Mouse (Mus musculus) heart, adult 8-10 months (tissue): ENCODE data around the gene Tagln. TPM values are rescaled to one million over a fixed set of nuclear protein-coding genes. Genes with fewer than 3 reads are reported as not detected.
A peak's percentile ranks its signal among the peaks of the same experiment; 100 is the strongest.

Source experiments
- DNase-seq: peaks from one replicate; pipeline ENCODE4 v3.0.0; 2022; ENCODE audit warnings: low spot score
- microRNA-seq: library from miRNA; unstranded; fragments of <30 nt; microRNA quantifications from one replicate; pipeline ENCODE4 v1.2.0, GENCODE M21; 2022
- total RNA-seq, 4 experiments: library from RNA; stranded (reverse); gene quantifications; 2 replicates each; pipeline ENCODE4 v1.2.4; 2022

The Tagln gene
- total RNA-seq, 4 experiments from 2014 or later: 33.4 to 69.1 (median 50.0) TPM

- peak; percentile 19 for DNase-seq
These were observed 28.8 kb downstream of the Tagln start for GRCm38 (mm10) chr9:45907078-45907428.

GRCm38 (mm10) chr9:45906355-45907077 is 29.3 kb downstream of the Tagln start, which contains the start of the genes Pcsk7 and Rnf214:
Gene Pcsk7, plus strand, starts transcription at chr9:45906497.
Gene Rnf214, minus strand, starts transcription at chr9:45906911.
- DNase-seq: peak; percentile 91

- no peak for DNase-seq
These were observed 30.0 kb downstream of the Tagln start for GRCm38 (mm10) chr9:45905811-45906237.

GRCm38 (mm10) chr9:45905196-45905595 is 30.7 kb downstream of the Tagln start:
- no peak for DNase-seq

DNA sequence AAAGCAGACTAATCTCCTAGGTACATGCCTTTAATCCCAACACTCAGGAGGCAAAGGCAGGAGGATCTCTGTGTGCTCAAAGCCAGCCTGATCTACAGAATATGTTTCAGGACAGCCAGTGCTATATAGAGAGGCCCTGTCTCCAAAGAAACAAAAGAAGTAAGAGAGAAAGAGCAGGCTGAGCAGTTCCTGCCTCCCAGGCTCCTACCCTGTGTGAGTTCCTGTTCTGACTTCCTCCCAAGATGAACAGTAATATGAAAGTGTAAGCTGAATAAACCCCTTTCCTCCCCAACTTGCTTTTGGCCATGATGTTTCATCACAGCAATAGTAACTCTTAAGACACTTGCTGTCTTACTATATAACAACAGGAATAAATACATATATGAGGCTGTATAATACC is 42.2 kb downstream of the Tagln start:
- DNase-seq: no peak

Small RNA genes lying within 50 kb of the gene (microRNA-seq; reads per million reads assigned to microRNA genes)
- gene Mir7087: not detected

Other genes starting within 250 kb of the Tagln start
- gene Cep164, start 107.4 kb downstream of the Tagln start, total RNA-seq: 1 to 10 TPM; 6.8 to 8.6 (median 7.7) TPM
- 10 to 100 TPM; 21.2 to 35.3 (median 27.2) TPM for gene Bace1, start 97.5 kb downstream of the Tagln start, total RNA-seq
- gene Pcsk7, start 29.6 kb downstream of the Tagln start, total RNA-seq: 10 to 100 TPM; 12.9 to 15.7 (median 14.6) TPM
- 10 to 100 TPM; 32.6 to 36.7 (median 34.0) TPM for gene Rnf214, start 29.1 kb downstream of the Tagln start, total RNA-seq
- gene Sidt2, start 19.2 kb upstream of the Tagln start, total RNA-seq: 10 to 100 TPM; 62.1 to 77.4 (median 69.0) TPM
- 10 to 100 TPM; 44.4 to 54.1 (median 49.2) TPM for gene Pafah1b2, start 76.6 kb upstream of the Tagln start, total RNA-seq
- 10 to 100 TPM; 62.0 to 81.1 (median 73.3) TPM for gene Sik3, start 76.8 kb upstream of the Tagln start, total RNA-seq